Mouse (Mus musculus) telencephalon, adult 2 months (tissue): ENCODE measurements around the gene Aebp2.
"Not testable (repeated sequence)": the region's sequence is repeated elsewhere in the genome, so short reads cannot be mapped to it uniquely, and the experiment has no call there.

Experiments used
- DNase-seq: peaks from one replicate; pipeline ENCODE4 v3.0.0-alpha.2; 2011; ENCODE audit warnings: low read depth, low spot score

Gene Aebp2

GRCm38 (mm10) chr6:140651923-140652322, 29.5 kb downstream of the Aebp2 start:
- no peak for DNase-seq

DNA sequence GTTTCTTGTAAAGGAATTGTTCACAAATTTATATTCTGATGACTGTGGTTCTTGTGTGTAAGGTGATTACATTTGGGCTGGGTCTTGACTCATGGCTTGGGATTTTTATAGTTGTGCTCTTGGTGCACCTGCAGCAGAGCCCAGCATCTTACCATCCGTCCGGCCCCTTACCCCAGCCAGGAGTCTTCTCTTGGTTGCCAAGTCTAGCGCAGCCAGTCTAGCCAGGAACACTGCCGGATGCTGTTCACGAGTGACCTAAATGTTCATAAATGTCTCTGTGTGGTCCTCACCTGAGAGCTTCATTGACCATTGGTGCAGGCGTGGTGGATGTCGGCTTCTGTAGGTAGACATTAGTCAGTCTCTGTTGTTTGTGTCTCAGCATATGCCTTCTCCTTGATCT, 33.0 kb downstream of the Aebp2 start:
- no peak for DNase-seq

DNA sequence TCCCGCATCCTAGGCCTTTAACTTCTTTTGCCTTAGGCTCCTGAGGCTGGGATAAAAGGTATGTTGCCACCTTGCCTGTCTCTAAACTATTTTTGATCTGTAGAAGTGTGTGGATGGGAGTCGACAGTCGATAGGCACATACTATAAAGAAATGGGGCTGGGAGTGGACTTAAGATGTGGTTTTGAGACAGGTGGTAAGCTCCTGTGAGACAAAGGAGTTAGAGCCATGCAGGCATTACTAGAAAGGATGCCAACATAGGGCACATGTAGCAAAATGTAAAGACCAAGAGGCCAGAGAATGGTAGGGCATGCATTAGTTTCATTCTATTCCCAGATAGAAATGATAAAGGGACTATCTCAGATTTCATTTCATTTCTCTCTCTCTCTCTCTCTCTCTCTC, 34.5 kb downstream of the Aebp2 start:
- no peak for DNase-seq

DNA sequence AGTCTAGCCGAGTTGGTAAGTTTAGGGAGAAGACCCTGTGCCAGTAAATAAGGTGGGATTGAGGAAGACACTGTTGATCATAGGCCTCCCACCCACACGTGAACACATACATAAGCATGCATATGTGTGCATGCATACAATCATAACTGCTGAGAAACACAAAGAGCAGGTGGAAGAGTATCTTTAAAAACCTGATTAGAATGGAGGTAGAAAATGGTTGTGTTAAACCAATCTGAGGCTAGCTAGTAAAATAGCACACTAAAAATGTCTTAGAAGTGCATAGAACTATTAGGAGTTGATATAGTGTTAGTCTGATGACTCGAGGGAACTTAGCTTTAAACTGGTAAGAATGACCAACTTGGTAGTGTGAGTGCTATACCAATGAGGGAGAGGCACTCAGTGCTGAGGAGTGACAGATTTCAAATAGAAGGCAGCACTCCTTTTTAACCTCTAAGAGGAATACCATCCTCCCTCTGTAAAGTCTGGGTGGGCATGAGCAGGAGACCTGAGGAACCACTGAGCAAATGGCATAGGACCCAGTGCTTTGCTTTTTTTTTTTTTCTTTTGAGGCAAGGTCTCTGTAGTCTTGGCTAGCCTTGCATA, 35.6 kb downstream of the Aebp2 start:
- no peak for DNase-seq

DNA sequence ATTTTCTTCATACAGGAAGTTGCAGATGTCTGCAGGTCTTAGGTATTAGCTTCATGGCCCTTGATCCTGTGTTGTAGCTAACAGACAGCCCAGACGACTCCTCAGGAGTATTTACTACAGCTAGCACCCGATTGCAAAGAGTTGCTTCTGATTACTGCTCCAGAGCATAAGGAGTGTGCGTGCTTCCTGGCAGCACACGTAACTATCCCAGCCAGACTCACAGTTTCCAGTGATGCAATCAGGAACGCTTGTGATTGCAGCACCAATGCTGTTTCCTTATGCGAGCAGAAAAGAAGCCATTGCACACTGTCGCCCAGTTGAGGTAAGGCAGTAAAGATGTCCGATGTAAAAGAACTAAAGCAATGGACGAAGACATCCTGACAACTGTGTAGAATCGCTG, 38.6 kb downstream of the Aebp2 start:
- DNase-seq: no peak

GRCm38 (mm10) chr6:140661777-140662176, 39.3 kb downstream of the Aebp2 start:
- no peak for DNase-seq

DNA sequence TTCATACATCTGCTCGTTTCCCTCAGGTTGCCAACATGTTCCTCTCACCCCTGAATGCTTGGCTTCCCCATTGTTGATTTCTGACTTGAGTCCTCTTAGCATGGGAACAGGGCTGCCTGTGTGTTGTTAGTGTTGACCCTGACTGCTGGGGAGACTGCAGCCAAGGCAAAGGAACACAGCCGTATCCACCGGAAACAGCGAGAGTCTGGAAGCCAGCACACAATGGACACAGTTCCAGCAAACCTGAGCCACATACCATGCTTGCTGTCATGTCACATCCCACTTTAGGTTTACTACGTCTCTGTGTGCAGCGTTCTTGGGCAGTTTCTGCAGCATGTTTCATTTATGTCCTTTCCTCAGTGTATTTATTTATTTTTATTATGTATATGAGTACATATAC, 39.8 kb downstream of the Aebp2 start:
- DNase-seq: no peak

GRCm38 (mm10) chr6:140662697-140663096, 40.2 kb downstream of the Aebp2 start:
- not testable (repeated sequence) for DNase-seq

GRCm38 (mm10) chr6:140664611-140665010, 42.1 kb downstream of the Aebp2 start:
- DNase-seq: no peak

DNA sequence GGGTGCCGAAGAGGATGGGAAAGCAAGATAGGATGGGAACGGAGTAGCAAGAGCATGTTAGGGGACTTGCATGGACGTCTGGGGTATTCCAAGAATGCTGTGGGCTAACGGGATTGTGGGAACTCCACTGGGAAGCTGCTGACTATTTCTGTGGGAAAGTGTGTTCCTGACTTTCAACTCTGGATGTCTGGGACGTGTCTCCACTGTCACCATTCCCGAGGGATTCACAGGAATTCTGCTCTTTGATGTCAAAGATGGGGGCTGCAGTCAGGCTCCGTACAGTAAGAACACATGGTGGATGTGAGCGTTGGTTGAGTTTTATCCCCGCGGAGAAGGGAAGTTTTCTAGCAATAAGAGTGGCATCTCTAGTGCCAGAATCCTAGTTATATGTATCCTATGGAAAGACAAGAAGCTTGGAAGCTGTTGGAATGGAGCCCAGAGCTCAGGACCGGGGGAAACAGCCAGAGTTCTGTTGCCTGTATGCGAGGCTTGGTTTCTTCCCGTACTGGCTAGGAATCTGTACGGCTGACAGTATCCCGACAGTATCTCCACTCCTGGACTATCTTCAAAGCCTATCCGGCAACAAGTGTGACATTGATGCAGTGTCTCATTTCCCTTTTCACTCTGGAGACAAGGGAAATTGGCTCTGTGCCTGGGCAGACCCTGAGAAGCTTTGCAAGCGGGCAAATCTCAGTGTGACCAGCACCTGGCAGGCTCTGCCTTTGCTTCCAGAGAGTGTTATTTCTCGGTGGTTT, 44.2 kb downstream of the Aebp2 start:
- no peak for DNase-seq

DNA sequence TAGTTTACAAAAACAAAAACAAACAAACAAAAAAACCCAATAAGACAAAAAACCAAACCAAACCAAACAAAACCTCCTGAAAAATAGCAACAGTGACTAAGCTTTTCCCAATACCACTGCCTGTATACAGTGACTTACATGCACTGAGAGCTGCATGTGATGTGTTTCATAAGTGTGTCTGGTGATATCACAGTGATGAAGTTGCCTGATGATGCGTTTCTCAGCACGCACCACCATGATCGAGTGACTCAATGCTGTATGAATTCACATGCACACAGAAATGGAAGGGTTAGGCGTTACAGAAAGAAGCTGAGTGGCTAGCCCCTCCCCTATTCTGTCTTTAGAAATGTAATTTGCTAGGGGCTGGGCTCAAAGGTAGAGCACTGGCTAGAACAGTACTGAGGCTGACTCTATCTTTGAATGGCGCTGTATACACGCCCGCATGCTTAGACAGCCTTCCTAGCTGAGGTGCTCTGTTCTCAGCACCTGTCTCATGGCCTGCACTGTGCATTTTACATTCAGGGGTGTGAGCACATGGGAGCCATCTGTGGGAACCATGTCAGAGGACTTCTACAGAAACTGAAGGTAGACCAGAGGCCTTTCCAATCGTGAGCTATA, 44.9 kb downstream of the Aebp2 start:
- no peak for DNase-seq

DNA sequence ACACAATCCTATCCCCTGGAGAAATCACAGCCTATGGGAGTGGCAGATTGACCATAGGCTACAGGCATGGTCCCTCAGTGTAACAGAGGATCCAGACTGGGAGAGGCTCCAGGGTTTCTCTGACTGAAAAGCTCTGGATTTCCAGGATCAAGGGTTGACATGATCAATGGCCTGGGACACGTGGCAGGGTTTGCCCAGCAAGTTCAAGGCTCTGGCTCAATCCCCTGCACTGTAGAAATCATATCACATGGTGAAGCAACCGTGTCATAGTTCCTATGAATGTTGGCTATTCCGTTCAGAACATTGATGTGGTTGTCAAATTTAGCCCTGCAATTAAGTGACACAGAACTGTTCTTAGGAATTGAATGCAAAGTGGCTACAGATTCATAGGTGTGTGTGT, 52.0 kb downstream of the Aebp2 start:
- DNase-seq: no peak

GRCm38 (mm10) chr6:140676094-140676493, 53.6 kb downstream of the Aebp2 start:
- no peak for DNase-seq

GRCm38 (mm10) chr6:140677041-140677440, 54.6 kb downstream of the Aebp2 start:
- DNase-seq: no peak

DNA sequence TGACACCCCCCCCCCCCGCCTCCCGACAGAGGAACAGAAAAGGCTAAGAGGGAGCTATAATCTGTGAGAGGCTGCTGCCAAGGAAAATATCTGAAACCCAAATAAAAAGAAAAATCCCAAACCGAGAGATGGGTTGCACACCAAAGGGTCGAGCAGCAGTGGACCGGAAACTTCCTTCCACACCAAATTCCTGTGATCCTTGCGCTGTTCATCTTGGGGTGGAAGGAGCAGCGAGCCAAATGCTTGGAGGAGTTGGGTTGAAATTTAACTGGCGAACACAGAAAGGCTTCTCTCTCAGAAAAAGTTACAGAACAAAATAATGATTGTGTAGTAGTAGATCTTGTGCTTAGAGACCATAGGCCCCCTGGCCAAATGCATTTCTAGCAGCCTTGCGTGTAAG, 55.5 kb downstream of the Aebp2 start:
- DNase-seq: no peak

DNA sequence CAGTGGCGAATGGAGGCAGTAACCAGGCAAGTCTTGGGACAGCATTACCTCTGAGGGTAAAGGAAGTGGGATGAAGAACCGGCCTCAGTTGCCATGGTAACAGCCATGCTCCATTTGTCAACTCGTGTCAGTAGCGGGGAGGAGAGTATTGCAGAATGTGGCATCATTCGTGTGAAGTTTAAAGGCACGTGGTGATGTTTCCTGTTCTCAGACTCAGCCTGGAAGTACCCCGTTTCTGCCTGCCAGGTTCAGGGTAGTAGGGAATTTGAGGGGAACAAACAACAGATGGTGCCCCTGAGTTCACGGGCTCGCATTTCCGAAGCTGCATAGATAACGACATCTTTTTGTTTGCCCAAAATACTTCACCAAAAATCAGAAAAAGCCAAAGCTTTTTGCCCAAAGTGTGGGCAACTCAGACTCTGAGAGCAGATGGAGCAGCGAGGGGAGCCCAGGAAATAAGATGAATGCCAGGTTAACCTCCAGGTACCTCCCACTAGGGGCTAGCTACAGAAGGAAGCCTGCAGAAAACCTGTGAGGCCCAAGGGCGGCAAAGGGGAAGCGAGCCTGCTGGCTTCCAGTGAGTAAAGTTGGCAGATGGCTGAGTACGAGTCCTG, 56.3 kb downstream of the Aebp2 start:
- DNase-seq: peak; percentile 42

DNA sequence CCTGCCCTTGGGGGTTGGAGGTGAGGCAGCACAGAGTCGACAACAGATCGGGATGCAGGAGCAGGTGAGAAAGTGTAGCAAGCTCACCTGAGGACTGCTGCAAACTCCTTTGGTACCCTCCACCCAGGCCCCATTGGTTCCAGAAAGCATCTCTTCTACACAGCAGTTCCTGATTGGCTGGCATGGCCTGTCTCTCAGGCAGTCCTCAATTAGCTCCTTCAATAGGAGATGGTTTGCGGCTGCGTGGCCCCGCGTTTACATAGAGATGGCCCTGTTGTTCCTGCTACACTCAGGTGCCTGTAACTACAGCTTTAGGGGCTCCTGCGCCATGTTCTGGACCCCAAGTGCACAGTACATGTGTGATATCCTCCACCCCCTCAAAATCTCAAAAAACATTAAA, 58.2 kb downstream of the Aebp2 start:
- DNase-seq: no peak

DNA sequence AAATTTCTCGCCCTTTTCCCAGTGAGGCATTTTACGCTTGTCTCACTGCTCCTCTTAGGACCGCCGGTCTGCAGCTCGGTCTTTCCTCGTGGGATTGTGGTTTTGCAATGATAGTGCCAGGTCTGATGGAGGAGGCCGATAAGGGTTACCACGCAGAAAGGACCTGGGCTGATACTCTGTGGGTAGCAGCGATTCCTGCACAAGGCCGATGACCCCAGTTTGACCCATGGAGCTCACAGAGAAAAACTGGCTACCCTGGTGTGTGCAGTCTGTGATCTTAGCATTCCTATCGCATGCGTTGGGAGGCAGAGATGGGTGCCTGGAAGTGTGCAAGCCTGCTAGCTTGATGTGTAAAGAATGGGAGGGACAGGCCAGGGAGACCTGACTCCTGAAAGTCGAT, 60.4 kb downstream of the Aebp2 start:
- no peak for DNase-seq

GRCm38 (mm10) chr6:140684403-140684802, 61.9 kb downstream of the Aebp2 start:
- no peak for DNase-seq

DNA sequence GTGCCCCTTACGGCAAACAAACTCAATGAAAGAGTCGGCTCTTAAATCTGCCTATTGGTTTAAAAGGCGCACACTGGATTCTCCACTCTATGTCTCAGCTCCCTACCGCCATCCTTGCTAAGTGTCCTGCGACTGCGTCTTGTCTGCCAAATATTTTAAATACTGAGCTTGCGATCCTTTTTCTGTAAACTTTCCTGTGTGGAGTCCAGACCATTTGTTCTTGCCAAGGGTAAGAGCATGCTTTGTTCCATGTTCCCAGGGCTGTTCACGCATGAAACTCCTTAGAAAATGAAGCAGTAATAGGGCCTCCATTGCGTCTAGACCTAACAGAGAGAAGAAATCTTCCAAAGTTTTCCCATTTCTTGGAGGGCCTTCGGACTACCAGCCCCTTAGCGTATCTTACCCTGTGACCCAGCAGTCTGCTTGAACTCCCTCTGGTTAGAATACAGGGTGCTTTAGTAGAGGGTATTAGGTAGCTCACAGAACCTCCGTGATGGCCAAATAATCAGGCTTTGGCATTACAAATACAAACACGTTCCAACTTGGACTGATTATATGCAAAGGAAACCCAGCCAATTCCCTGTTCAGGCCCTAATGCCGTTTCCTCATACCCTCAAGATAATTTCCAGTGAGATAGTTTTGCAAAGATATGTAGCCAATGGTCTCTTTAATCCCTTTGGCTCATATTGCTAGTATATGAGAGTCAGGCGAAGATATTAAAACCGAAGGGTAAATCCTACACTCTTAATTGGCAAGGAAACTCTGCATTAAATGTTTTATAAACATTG, 67.3 kb downstream of the Aebp2 start:
- DNase-seq: no peak

DNA sequence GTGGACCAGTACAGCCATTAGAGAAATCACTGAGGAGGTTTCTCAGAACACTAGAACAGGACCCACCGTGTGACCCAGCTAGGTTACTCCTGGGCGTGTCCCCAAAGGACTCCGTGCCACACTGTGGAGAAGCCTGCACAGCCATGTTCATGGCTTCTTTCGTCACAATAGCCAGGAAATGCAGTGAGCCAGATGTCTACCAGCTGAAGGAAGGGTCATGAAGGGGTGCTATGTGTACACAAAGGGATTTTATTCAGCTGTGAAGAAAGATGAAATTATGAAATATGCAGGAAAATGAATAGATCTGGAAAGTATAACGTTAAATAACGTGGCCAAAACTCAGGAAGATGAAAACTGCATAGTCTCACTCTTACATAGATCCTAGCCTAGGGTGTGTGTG, 69.7 kb downstream of the Aebp2 start:
- DNase-seq: no peak
